Comparison of ENCODE assay signal across 9 mouse cellular contexts in the genomic region with DNA sequence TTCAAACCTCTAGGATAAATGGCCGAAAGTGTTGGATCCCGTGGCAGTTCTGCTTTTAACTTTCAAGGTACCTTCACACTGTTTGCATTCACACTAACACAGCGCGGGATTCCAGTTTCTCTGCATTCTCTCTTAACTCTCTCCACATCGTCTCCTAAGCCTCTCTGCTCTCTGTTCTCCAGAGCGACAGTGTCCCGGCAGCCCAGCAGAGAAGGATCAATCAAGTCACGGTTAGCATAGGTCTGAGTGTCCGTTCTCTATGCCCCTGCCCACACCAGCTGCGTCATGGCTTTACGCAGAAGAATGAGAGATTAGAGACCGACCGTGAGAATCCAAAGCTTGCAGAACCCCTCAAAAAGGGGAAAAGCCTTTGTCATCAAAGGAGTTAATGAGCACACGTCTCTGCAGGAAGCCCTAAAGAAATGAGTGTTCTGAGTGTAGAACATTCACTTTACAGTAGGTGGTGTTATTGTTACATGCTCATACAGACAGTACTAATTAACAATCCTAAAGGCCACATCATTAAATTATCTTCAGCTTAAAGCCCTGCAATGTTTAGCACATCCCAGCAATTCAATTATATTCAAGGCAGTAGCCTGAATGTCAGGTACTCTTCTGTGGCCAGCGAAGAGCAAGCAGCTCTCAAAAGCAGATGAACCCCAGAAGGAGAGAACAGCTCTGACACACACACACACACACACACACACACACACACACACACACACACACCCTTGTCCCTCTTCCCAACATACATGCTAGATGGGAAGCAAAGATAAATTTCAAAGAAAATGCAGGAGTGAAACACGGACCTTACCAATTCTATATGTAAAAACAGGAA.
DNase-seq lines count a peak whose midpoint lies in the region; ATAC-seq and TF ChIP-seq lines count a peak whose summit lies in the region.
"Had no signal": no experiment of that assay in that cellular context is flagged by ENCODE, and none has a peak within 500 bp of the region (broad histone marks: within the 10 kb centered on the region; RNA-seq: fewer than 3 reads in every experiment).

No protein-coding gene starts in this region.

- peak; percentile 86 for ATAC-seq in forebrain, embryonic 13.5 days
- no peak for ATAC-seq in intestine, postnatal 0 days

- 14% methylated on average over 16 of the region's 16 CpGs for WGBS in forebrain, embryonic 13.5 days
- 45% methylated on average over 16 of the region's 16 CpGs for WGBS in intestine, postnatal 0 days

- peak; percentile 57 for TF ChIP-seq CTCF in left cerebral cortex, adult 2 months (IDR thresholded peaks at IDR 0.05)
- peak; percentile 63 for TF ChIP-seq CTCF in intestine, postnatal 0 days (IDR thresholded peaks at IDR 0.05; ENCODE audit: low read depth)

- H3K4me2 ChIP-seq in forebrain, embryonic 13.5 days: peak overlapping the region; percentile 55
- no peak overlapping the region for H3K4me2 ChIP-seq in intestine, postnatal 0 days (replicated peaks; ENCODE audit: low read depth)
- H3K4me2 ChIP-seq: liver, embryonic 15.5 days had no signal

- H3K9me3 ChIP-seq in forebrain, embryonic 13.5 days (replicated peaks): no peaks in the 10 kb centered on the region
- no peaks in the 10 kb centered on the region for H3K9me3 ChIP-seq in intestine, postnatal 0 days (ENCODE audit: control insufficient read depth)
- H3K9me3 ChIP-seq: liver, embryonic 15.5 days had no signal

- H3K9ac ChIP-seq in forebrain, embryonic 13.5 days: peak overlapping the region; percentile 53
- H3K9ac ChIP-seq in intestine, postnatal 0 days (ENCODE audit: low read depth, low read length): no peak overlapping the region
- H3K9ac ChIP-seq: liver, embryonic 15.5 days had no signal

- H3K27ac ChIP-seq in left cerebral cortex, adult 2 months: no peak overlapping the region
- peak overlapping the region; percentile 65 for H3K27ac ChIP-seq in forebrain, embryonic 13.5 days
- no peak overlapping the region for H3K27ac ChIP-seq in intestine, postnatal 0 days (ENCODE audit: low read depth, low read length)
- H3K27ac ChIP-seq: liver, embryonic 15.5 days had no signal

- H3K4me3 ChIP-seq in left cerebral cortex, adult 2 months: peak overlapping the region; percentile 19; the same call in 1 of the 2 replicates
- peak overlapping the region; percentile 13 for H3K4me3 ChIP-seq in forebrain, embryonic 13.5 days
- H3K4me3 ChIP-seq in intestine, postnatal 0 days (ENCODE audit: low read depth, low read length): no peak overlapping the region
- H3K4me3 ChIP-seq: liver, embryonic 15.5 days had no signal

- DNase-seq in left cerebral cortex, adult 2 months (ENCODE audit: extremely low spot score in 1 of 2, low spot score in 2 of 2): no peak
- no peak for DNase-seq in left cerebral cortex, postnatal 4 days
- peak; percentile 66 for DNase-seq in retina, embryonic 14.5 days (ENCODE audit: low spot score)
- DNase-seq in spleen, postnatal 14 days (ENCODE audit: low spot score in 2 of 2): no peak
- no peak for DNase-seq in cerebellum, adult 8-10 months
- DNase-seq: heart, adult 11 months had no signal

- H3K36me3 ChIP-seq in forebrain, embryonic 13.5 days (ENCODE audit: poor library complexity, severe bottlenecking): no peaks in the 10 kb centered on the region
- H3K36me3 ChIP-seq in intestine, postnatal 0 days (ENCODE audit: control insufficient read depth, insufficient read depth): no peaks in the 10 kb centered on the region
- H3K36me3 ChIP-seq: liver, embryonic 15.5 days had no signal

- H3K4me1 ChIP-seq in forebrain, embryonic 13.5 days: peaks cover 44% of the 10 kb centered on the region
- no peaks in the 10 kb centered on the region for H3K4me1 ChIP-seq in intestine, postnatal 0 days (replicated peaks; ENCODE audit: control insufficient read depth, insufficient read depth, low read length)
- H3K4me1 ChIP-seq: liver, embryonic 15.5 days had no signal

- no peaks in the 10 kb centered on the region for H3K27me3 ChIP-seq in forebrain, embryonic 13.5 days
- H3K27me3 ChIP-seq in intestine, postnatal 0 days (replicated peaks; ENCODE audit: control insufficient read depth, insufficient read depth, low read length): no peaks in the 10 kb centered on the region
- H3K27me3 ChIP-seq: liver, embryonic 15.5 days had no signal

- intact Hi-C loops in left cerebral cortex, adult 2 months (cut with DNase I): loop anchor here (2.0 to 5.0 kb wide), 4 partner anchors 69 to 766 kb away; no protein-coding TSS in a partner anchor
- intact Hi-C loops in left cerebral cortex, postnatal 4 days (cut with DNase I): no loop called here
